ENCODE assay signal across 8 mouse cellular contexts in the genomic region with DNA sequence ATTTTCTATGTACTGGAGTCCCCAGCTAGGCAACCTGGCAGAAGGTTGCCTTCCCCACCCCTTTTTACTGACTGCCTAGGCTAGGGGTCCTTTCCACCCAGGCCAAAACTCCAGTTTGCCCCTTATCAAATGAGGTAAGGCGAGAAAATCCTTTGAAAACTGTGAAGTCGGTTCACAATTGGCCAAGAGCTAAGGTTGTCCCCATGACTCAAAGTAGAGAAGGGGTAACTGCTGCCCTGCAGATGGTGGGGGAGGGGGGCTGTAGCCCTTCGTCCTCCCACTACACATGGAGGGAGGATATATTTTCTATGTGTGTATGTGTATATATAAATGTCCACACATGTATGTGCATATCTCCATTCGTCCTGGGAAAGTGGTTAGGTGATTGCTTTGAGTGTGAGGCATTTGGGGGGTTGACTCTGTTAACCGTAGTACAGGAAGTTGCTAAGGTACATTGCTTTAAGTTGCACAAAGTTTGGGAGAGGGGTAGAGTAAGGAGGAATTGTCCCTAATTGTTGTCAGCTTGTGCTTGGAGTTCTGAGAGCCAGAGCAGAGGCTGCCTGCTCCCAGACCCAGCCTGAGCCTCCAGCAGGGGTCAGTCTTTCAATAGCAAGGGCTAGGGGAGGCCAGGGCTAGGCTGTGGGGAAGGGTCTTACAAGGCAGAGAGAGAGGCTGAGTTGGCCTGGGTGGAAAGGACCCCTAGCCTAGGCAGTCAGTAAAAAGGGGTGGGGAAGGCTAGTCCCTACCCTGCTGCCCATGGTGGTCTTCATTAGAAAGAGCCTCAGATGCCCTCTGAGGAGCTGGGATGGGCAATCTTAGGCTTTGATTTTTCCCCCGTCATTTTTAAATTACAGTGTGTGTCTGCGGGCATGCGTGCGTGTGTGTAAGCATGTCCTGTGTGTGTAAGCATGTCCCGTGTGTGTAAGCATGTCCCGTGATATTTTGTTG. TPM values are rescaled to one million over a fixed set of nuclear protein-coding genes. Genes with fewer than 3 reads are reported as not detected.
DNase-seq lines count a peak whose midpoint lies in the region; ATAC-seq lines count a peak whose summit lies in the region.

No protein-coding gene starts in this region.

- peaks cover 56% of the 10 kb centered on the region for H3K4me1 ChIP-seq in kidney, embryonic 15.5 days
- peaks cover 46% of the 10 kb centered on the region for H3K4me1 ChIP-seq in embryonic facial prominence, embryonic 15.5 days
- H3K4me1 ChIP-seq in limb, embryonic 13.5 days = peaks cover 49% of the 10 kb centered on the region

- H3K4me3 ChIP-seq in kidney, embryonic 15.5 days (replicated peaks) = no peak overlapping the region
- no peak overlapping the region for H3K4me3 ChIP-seq in embryonic facial prominence, embryonic 15.5 days (replicated peaks)
- no peak overlapping the region for H3K4me3 ChIP-seq in limb, embryonic 13.5 days

- H3K27ac ChIP-seq in kidney, embryonic 15.5 days = no peak overlapping the region
- no peak overlapping the region for H3K27ac ChIP-seq in embryonic facial prominence, embryonic 15.5 days (replicated peaks)
- H3K27ac ChIP-seq in limb, embryonic 13.5 days = no peak overlapping the region

- H3K9me3 ChIP-seq in kidney, embryonic 15.5 days (replicated peaks) = no peaks in the 10 kb centered on the region
- H3K9me3 ChIP-seq in embryonic facial prominence, embryonic 15.5 days (replicated peaks) = no peaks in the 10 kb centered on the region
- H3K9me3 ChIP-seq in limb, embryonic 13.5 days = no peaks in the 10 kb centered on the region

- H3K36me3 ChIP-seq in kidney, embryonic 15.5 days = peaks cover 18% of the 10 kb centered on the region
- peaks cover 15% of the 10 kb centered on the region for H3K36me3 ChIP-seq in embryonic facial prominence, embryonic 15.5 days
- H3K36me3 ChIP-seq in limb, embryonic 13.5 days = peaks cover 23% of the 10 kb centered on the region

- 79% methylated on average over 11 of the region's 11 CpGs for WGBS in kidney, embryonic 15.5 days
- 69% methylated on average over 11 of the region's 11 CpGs for WGBS in embryonic facial prominence, embryonic 15.5 days
- 76% methylated on average over 11 of the region's 11 CpGs for WGBS in limb, embryonic 13.5 days

- ATAC-seq in kidney, embryonic 15.5 days (replicated peaks; ENCODE audit: low FRiP score) = no peak; the same call in 1 of the 2 replicates
- ATAC-seq in embryonic facial prominence, embryonic 15.5 days (ENCODE audit: insufficient number of reproducible peaks, low FRiP score, low TSS enrichment, low read depth) = no peak
- no peak for ATAC-seq in limb, embryonic 13.5 days (ENCODE audit: low FRiP score, low read depth)
- no peak for ATAC-seq in monocyte, adult 5-6 weeks (replicated peaks; ENCODE audit: insufficient number of reproducible peaks, low FRiP score, low TSS enrichment, poor library complexity, severe bottlenecking)
- no peak for ATAC-seq in activated CD4-positive, CD25-positive, alpha-beta regulatory T cell, adult 4 months

- H3K9ac ChIP-seq in kidney, embryonic 15.5 days = no peak overlapping the region
- H3K9ac ChIP-seq in embryonic facial prominence, embryonic 15.5 days = no peak overlapping the region
- peak overlapping the region; percentile 99; the same call in 1 of the 2 replicates for H3K9ac ChIP-seq in limb, embryonic 13.5 days

- peak; percentile 68 to 69 for DNase-seq in kidney, postnatal 4 days
- DNase-seq in ZHBTc4 (ENCODE audit: low read depth, low spot score) = peak; percentile 56
- peak; percentile 80 for DNase-seq in retina, embryonic 14.5 days (ENCODE audit: low spot score)

- no peak overlapping the region for H3K4me2 ChIP-seq in kidney, embryonic 15.5 days
- 0 out of 2 replicates have a peak overlapping the region, but pooled peaks have one; percentile 0 for H3K4me2 ChIP-seq in embryonic facial prominence, embryonic 15.5 days (replicated peaks)
- H3K4me2 ChIP-seq in limb, embryonic 13.5 days (replicated peaks) = peak overlapping the region; percentile 87

- H3K27me3 ChIP-seq in kidney, embryonic 15.5 days = no peaks in the 10 kb centered on the region
- H3K27me3 ChIP-seq in embryonic facial prominence, embryonic 15.5 days = no peaks in the 10 kb centered on the region
- H3K27me3 ChIP-seq in limb, embryonic 13.5 days = no peaks in the 10 kb centered on the region

RNA-seq across cellular contexts. Expression of a gene that starts 5.2 kb away (rescaled TPM):
- 13.2 and 14.7 TPM in 2 replicates for polyA plus RNA-seq in kidney, embryonic 15.5 days (2015; fragmentation: Nextera tagmentation; extraction: Ambion mirVana)
- 12.7 and 15.5 TPM in 2 replicates for polyA plus RNA-seq in embryonic facial prominence, embryonic 15.5 days (2015; fragmentation: Nextera tagmentation; extraction: Ambion mirVana)
- polyA plus RNA-seq in limb, embryonic 13.5 days (2015; fragmentation: Nextera tagmentation; extraction: Ambion mirVana) = 16.1 and 16.7 TPM in 2 replicates
- total RNA-seq in monocyte, adult 5-6 weeks (2017) = 11.9 to 24.2 TPM (median 12.0 TPM) in 3 replicates
- polyA plus RNA-seq in activated CD4-positive, CD25-positive, alpha-beta regulatory T cell, adult 4 months (2017; shearing (Covaris generic)) = 10 to 100 TPM; 18.5 to 22.6 TPM

RNA-seq across cellular contexts. Expression of a gene that starts 10.8 kb away (rescaled TPM):
- polyA plus RNA-seq in kidney, embryonic 15.5 days (2015; fragmentation: Nextera tagmentation; extraction: Ambion mirVana) = 55.9 and 57.7 TPM in 2 replicates
- polyA plus RNA-seq in embryonic facial prominence, embryonic 15.5 days (2015; fragmentation: Nextera tagmentation; extraction: Ambion mirVana) = 45.1 and 45.9 TPM in 2 replicates
- polyA plus RNA-seq in limb, embryonic 13.5 days (2015; fragmentation: Nextera tagmentation; extraction: Ambion mirVana) = 48.4 and 54.0 TPM in 2 replicates
- total RNA-seq in monocyte, adult 5-6 weeks (2017) = 9.7 to 27.5 TPM (median 20.4 TPM) in 3 replicates
- polyA plus RNA-seq in activated CD4-positive, CD25-positive, alpha-beta regulatory T cell, adult 4 months (2017; shearing (Covaris generic)) = 10 to 100 TPM; 60.7 to 66.2 TPM

RNA-seq across cellular contexts. Expression of a gene that starts 19.9 kb away (rescaled TPM):
- 0.45 TPM in 1 of 2 replicates, not detected in the other for polyA plus RNA-seq in kidney, embryonic 15.5 days (2015; fragmentation: Nextera tagmentation; extraction: Ambion mirVana)
- not detected in 2 replicates for polyA plus RNA-seq in embryonic facial prominence, embryonic 15.5 days (2015; fragmentation: Nextera tagmentation; extraction: Ambion mirVana)
- polyA plus RNA-seq in limb, embryonic 13.5 days (2015; fragmentation: Nextera tagmentation; extraction: Ambion mirVana) = 0.78 and 0.86 TPM in 2 replicates
- not detected in 3 replicates for total RNA-seq in monocyte, adult 5-6 weeks (2017)
- polyA plus RNA-seq in activated CD4-positive, CD25-positive, alpha-beta regulatory T cell, adult 4 months (2017; shearing (Covaris generic)) = not detected

RNA-seq across cellular contexts. Expression of a gene that starts 20.2 kb away (rescaled TPM):
- polyA plus RNA-seq in kidney, embryonic 15.5 days (2015; fragmentation: Nextera tagmentation; extraction: Ambion mirVana) = 337 and 348 TPM in 2 replicates
- 442 and 451 TPM in 2 replicates for polyA plus RNA-seq in embryonic facial prominence, embryonic 15.5 days (2015; fragmentation: Nextera tagmentation; extraction: Ambion mirVana)
- polyA plus RNA-seq in limb, embryonic 13.5 days (2015; fragmentation: Nextera tagmentation; extraction: Ambion mirVana) = 343 and 352 TPM in 2 replicates
- 361 to 408 TPM (median 386 TPM) in 3 replicates for total RNA-seq in monocyte, adult 5-6 weeks (2017)
- polyA plus RNA-seq in activated CD4-positive, CD25-positive, alpha-beta regulatory T cell, adult 4 months (2017; shearing (Covaris generic)) = 10 to 100 TPM; 73.0 to 82.7 TPM

RNA-seq across cellular contexts. Expression of a gene that starts 36.3 kb away (rescaled TPM):
- polyA plus RNA-seq in kidney, embryonic 15.5 days (2015; fragmentation: Nextera tagmentation; extraction: Ambion mirVana) = 0.06 and 0.09 TPM in 2 replicates
- polyA plus RNA-seq in embryonic facial prominence, embryonic 15.5 days (2015; fragmentation: Nextera tagmentation; extraction: Ambion mirVana) = 0.21 and 0.23 TPM in 2 replicates
- 0.05 and 0.29 TPM in 2 replicates for polyA plus RNA-seq in limb, embryonic 13.5 days (2015; fragmentation: Nextera tagmentation; extraction: Ambion mirVana)
- total RNA-seq in monocyte, adult 5-6 weeks (2017) = not detected in 3 replicates
- polyA plus RNA-seq in activated CD4-positive, CD25-positive, alpha-beta regulatory T cell, adult 4 months (2017; shearing (Covaris generic)) = under 1 TPM; 0.11 to 0.21 TPM
